Mouse (Mus musculus): ENCODE data around the gene Inpp5e.
A peak's percentile ranks its signal among the peaks of the same experiment; 100 is the strongest.

Inpp5e gene

GRCm38 (mm10) chr2:26408515-26409356 lies at the start of gene Inpp5e:
Gene Inpp5e (minus strand): TSS chr2:26409203.
- peak; percentile 99 for DNase-seq (ENCODE audit: low spot score)

GRCm38 (mm10) chr2:26458402-26459124 lies 49.6 kb upstream of the Inpp5e start:
- peak; percentile 35 for DNase-seq (ENCODE audit: low spot score)

GRCm38 (mm10) chr2:26449121-26450060 lies 40.4 kb upstream of the Inpp5e start:
- peak; percentile 91 for DNase-seq (ENCODE audit: low spot score)

GRCm38 (mm10) chr2:26447451-26447850 lies 38.4 kb upstream of the Inpp5e start:
- DNase-seq (ENCODE audit: low spot score) = no peak

GRCm38 (mm10) chr2:26446671-26447070 lies 37.7 kb upstream of the Inpp5e start:
- no peak for DNase-seq (ENCODE audit: low spot score)

- peak; percentile 94 for DNase-seq (ENCODE audit: low spot score)
These were observed 36.9 kb upstream of the Inpp5e start for GRCm38 (mm10) chr2:26445666-26446445.

GRCm38 (mm10) chr2:26444946-26445665 lies 36.1 kb upstream of the Inpp5e start, which contains the start of gene Sec16a:
Gene Sec16a (minus strand): TSS chr2:26445216.
- peak; percentile 100 for DNase-seq (ENCODE audit: low spot score)

- DNase-seq (ENCODE audit: low spot score) = no peak
These were observed 35.4 kb upstream of the Inpp5e start for GRCm38 (mm10) chr2:26444368-26444767.

- DNase-seq (ENCODE audit: low spot score) = no peak
These were observed 34.9 kb upstream of the Inpp5e start for GRCm38 (mm10) chr2:26443876-26444275.

GRCm38 (mm10) chr2:26442843-26443242 lies 33.8 kb upstream of the Inpp5e start:
- no peak for DNase-seq (ENCODE audit: low spot score)

GRCm38 (mm10) chr2:26441688-26442087 lies 32.7 kb upstream of the Inpp5e start:
- no peak for DNase-seq (ENCODE audit: low spot score)

GRCm38 (mm10) chr2:26441261-26441660 lies 32.3 kb upstream of the Inpp5e start:
- DNase-seq (ENCODE audit: low spot score) = no peak

- no peak for DNase-seq (ENCODE audit: low spot score)
These were observed 30.7 kb upstream of the Inpp5e start for GRCm38 (mm10) chr2:26439671-26440070.

GRCm38 (mm10) chr2:26438373-26438772 lies 29.4 kb upstream of the Inpp5e start:
- DNase-seq (ENCODE audit: low spot score) = no peak

- no peak for DNase-seq (ENCODE audit: low spot score)
These were observed 28.2 kb upstream of the Inpp5e start for GRCm38 (mm10) chr2:26437221-26437620.

GRCm38 (mm10) chr2:26434791-26435572 lies 26.0 kb upstream of the Inpp5e start:
- no peak for DNase-seq (ENCODE audit: low spot score)

GRCm38 (mm10) chr2:26429851-26430250 lies 20.8 kb upstream of the Inpp5e start:
- DNase-seq (ENCODE audit: low spot score) = no peak

GRCm38 (mm10) chr2:26424541-26424940 lies 15.5 kb upstream of the Inpp5e start:
- no peak for DNase-seq (ENCODE audit: low spot score)

GRCm38 (mm10) chr2:26423086-26423485 lies 14.1 kb upstream of the Inpp5e start:
- no peak for DNase-seq (ENCODE audit: low spot score)

- DNase-seq (ENCODE audit: low spot score) = no peak
These were observed 13.0 kb upstream of the Inpp5e start for GRCm38 (mm10) chr2:26421969-26422368.

All from retina, embryonic 14.5 days (tissue).